Mouse (Mus musculus): ENCODE measurements around the gene Gm21981.
"Not testable (repeated sequence)": the region's sequence is repeated elsewhere in the genome, so short reads cannot be mapped to it uniquely, and the experiment has no call there.

Gene Gm21981

GRCm38 (mm10) chr17:47678238-47678637 lies 16.0 kb downstream of the Gm21981 start:
- in situ Hi-C loops (cut with MboI; ENCODE audit: unreplicated experiment in 2 of 2), result loop anchor here in 1 of 2 experiments (25.0 kb wide), 1 partner anchor 666 kb away; the partner anchor contains the start of gene Ubr2

- in situ Hi-C loops (cut with MboI; ENCODE audit: unreplicated experiment in 2 of 2), result loop anchor here in 1 of 2 experiments (25.0 kb wide), 1 partner anchor 664 kb away; the partner anchor contains the start of gene Ubr2
Observed at GRCm38 (mm10) chr17:47676581-47676980, 17.7 kb downstream of the Gm21981 start.

- in situ Hi-C loops (cut with MboI; ENCODE audit: unreplicated experiment in 2 of 2), result no loop called here
Observed at GRCm38 (mm10) chr17:47672311-47673111, 21.7 kb downstream of the Gm21981 start.

- in situ Hi-C loops (cut with MboI; ENCODE audit: unreplicated experiment in 2 of 2), result no loop called here
Observed at GRCm38 (mm10) chr17:47671988-47672310, 22.3 kb downstream of the Gm21981 start.

GRCm38 (mm10) chr17:47669166-47669565 lies 25.1 kb downstream of the Gm21981 start:
- in situ Hi-C loops (cut with MboI; ENCODE audit: unreplicated experiment in 2 of 2), result no loop called here

- in situ Hi-C loops (cut with MboI; ENCODE audit: unreplicated experiment in 2 of 2), result no loop called here
Observed at GRCm38 (mm10) chr17:47664474-47664873, 29.8 kb downstream of the Gm21981 start.

- in situ Hi-C loops (cut with MboI; ENCODE audit: unreplicated experiment in 2 of 2), result no loop called here
Observed at GRCm38 (mm10) chr17:47663009-47663713, 31.1 kb downstream of the Gm21981 start.

GRCm38 (mm10) chr17:47658741-47659243 lies 35.5 kb downstream of the Gm21981 start:
- in situ Hi-C loops (cut with MboI; ENCODE audit: unreplicated experiment in 2 of 2), result no loop called here

GRCm38 (mm10) chr17:47657901-47658300 lies 36.4 kb downstream of the Gm21981 start:
- in situ Hi-C loops (cut with MboI; ENCODE audit: unreplicated experiment in 2 of 2), result no loop called here

- in situ Hi-C loops (cut with MboI; ENCODE audit: unreplicated experiment in 2 of 2), result no loop called here
Observed at GRCm38 (mm10) chr17:47655697-47656096, 38.6 kb downstream of the Gm21981 start.

GRCm38 (mm10) chr17:47654346-47654745 lies 39.9 kb downstream of the Gm21981 start:
- in situ Hi-C loops (cut with MboI; ENCODE audit: unreplicated experiment in 2 of 2), result not testable (repeated sequence)

GRCm38 (mm10) chr17:47651953-47652352 lies 42.3 kb downstream of the Gm21981 start:
- in situ Hi-C loops (cut with MboI; ENCODE audit: unreplicated experiment in 2 of 2), result no loop called here

- in situ Hi-C loops (cut with MboI; ENCODE audit: unreplicated experiment in 2 of 2), result no loop called here
Observed at GRCm38 (mm10) chr17:47648966-47649365, 45.3 kb downstream of the Gm21981 start.

GRCm38 (mm10) chr17:47646683-47647082 lies 47.6 kb downstream of the Gm21981 start:
- in situ Hi-C loops (cut with MboI; ENCODE audit: unreplicated experiment in 2 of 2), result no loop called here

- in situ Hi-C loops (cut with MboI; ENCODE audit: unreplicated experiment in 2 of 2), result no loop called here
Observed at GRCm38 (mm10) chr17:47642992-47643391, 51.3 kb downstream of the Gm21981 start.

Measured in v-Abl transformed pro-B cells (cell line).